Mouse (Mus musculus): ENCODE data around the gene Banp.

- TF ChIP-seq EP300 (IDR thresholded peaks at IDR 0.05; ENCODE audit: low read depth in 1 of 2, low read length in 2 of 2) (no peak), MXI1 (IDR thresholded peaks at IDR 0.05; ENCODE audit: low read depth, low read length) (no peak), SMC3 (IDR thresholded peaks at IDR 0.05; ENCODE audit: low read depth, low read length) (no peak), CTCF (IDR thresholded peaks at IDR 0.05 in 2 of 3, conservative IDR thresholded peaks at IDR 0.05 in 1 of 3; ENCODE audit: control insufficient read depth in 1 of 3, insufficient read depth in 1 of 3, low read depth in 2 of 3, low read length in 3 of 3, poor library complexity in 1 of 3, severe bottlenecking in 1 of 3) (no peak), ZKSCAN1 (IDR thresholded peaks at IDR 0.05; ENCODE audit: low read depth, low read length) (no peak)
Observed at GRCm38 (mm10) chr8:121987892-121988291, 38.3 kb downstream of the Banp start.
